Mouse (Mus musculus) layer of hippocampus, adult 8-10 months (tissue): ENCODE measurements around the gene Gm21797. TPM values are rescaled to one million over a fixed set of nuclear protein-coding genes. Genes with fewer than 3 reads are reported as not detected.
"Not testable (repeated sequence)": the region's sequence is repeated elsewhere in the genome, so short reads cannot be mapped to it uniquely, and the experiment has no call there.

Experiments used
- DNase-seq, 2 experiments: peaks; one replicate each; pipeline ENCODE4 v3.0.0; 2022; ENCODE audit warnings: low spot score in 2 of 2
- total RNA-seq, 4 experiments: library from RNA; stranded (reverse); gene quantifications; 2 replicates each; pipeline ENCODE4 v1.2.4; 2022

Gm21797 gene
- total RNA-seq = not detected

DNA sequence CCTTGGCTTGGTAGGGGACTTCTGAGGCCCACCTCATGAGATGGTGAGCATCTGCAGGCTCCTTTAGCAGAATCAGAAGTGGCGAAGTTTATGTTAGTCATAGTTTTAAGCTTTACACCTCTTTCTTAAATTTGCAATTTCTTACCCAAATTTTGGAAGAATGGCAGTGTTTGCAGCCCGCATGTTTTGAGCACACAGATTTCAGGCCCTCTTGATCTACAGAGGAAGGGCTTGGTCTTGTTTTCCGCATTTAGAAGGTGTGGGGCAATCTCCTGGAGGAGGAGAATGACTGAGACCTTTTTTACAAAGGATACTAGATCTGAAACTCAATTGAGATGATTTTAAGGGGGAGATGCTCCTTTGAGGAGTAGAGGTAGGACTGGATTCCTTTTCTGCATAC lies at the start of gene Gm21797:
TSS of gene Gm21797 (minus strand) at position 101 of the 400 bp plus-strand sequence.
- not testable (repeated sequence) for DNase-seq

DNA sequence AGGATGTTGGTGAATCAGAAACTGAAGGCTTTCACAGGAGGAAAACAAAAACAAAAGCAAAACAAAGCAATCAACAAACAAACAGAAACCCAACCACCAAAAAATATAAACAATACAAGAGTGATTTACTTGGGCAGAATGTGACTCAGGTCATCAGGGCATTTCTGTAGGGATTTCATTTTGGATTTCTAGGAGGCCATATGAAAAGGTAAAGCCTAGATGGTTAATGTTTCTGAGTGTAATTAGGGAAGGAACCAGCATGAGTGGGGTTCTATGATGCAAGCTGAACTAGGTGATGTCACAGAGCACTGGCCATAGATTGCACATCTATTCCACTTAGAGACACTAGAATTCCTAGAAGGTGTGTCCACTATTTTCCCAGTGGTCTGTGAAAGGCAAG lies 29.0 kb upstream of the Gm21797 start, which contains the start of gene Gm20795:
TSS of gene Gm20795 (plus strand) at position 301 of the 400 bp plus-strand sequence.
- DNase-seq = not testable (repeated sequence)

Other genes starting within 250 kb of the Gm21797 start
- not detected for gene Gm21852, start 123.8 kb downstream of the Gm21797 start, total RNA-seq
- not detected for gene Gm20795, start 29.1 kb upstream of the Gm21797 start, total RNA-seq